Mouse (Mus musculus) mature B cell (primary cell): ENCODE data around the gene Evi2b.

Experiments
- in situ Hi-C: fragments of 300-500 bp; cut with MboI; formaldehyde crosslinking; loops from 2 replicates; pipeline ENCODE4 v1.14.3; 2019

Evi2b gene

GRCm38 (mm10) chr11:79521930-79522329, 1.6 kb downstream of the Evi2b start:
- in situ Hi-C loops, result no loop called here

GRCm38 (mm10) chr11:79520772-79521171, 2.8 kb downstream of the Evi2b start:
- in situ Hi-C loops, result no loop called here

- in situ Hi-C loops, result no loop called here
Measured at GRCm38 (mm10) chr11:79519878-79520291, 3.7 kb downstream of the Evi2b start.

GRCm38 (mm10) chr11:79519299-79519698, 4.3 kb downstream of the Evi2b start:
- in situ Hi-C loops, result no loop called here

- in situ Hi-C loops, result no loop called here
Measured at GRCm38 (mm10) chr11:79515798-79516197, 7.8 kb downstream of the Evi2b start.

- in situ Hi-C loops, result no loop called here
Measured at GRCm38 (mm10) chr11:79515331-79515730, 8.2 kb downstream of the Evi2b start.

- in situ Hi-C loops, result no loop called here
Measured at GRCm38 (mm10) chr11:79511970-79512369, 11.6 kb downstream of the Evi2b start.

- in situ Hi-C loops, result no loop called here
Measured at GRCm38 (mm10) chr11:79504506-79504905, 19.1 kb downstream of the Evi2b start.

- in situ Hi-C loops, result no loop called here
Measured at GRCm38 (mm10) chr11:79503845-79504244, 19.7 kb downstream of the Evi2b start, which contains the start of gene Omg. Gene Omg (minus strand): TSS chr11:79504084.

- in situ Hi-C loops, result no loop called here
Measured at GRCm38 (mm10) chr11:79502917-79503316, 20.6 kb downstream of the Evi2b start.

GRCm38 (mm10) chr11:79494976-79495800, 28.4 kb downstream of the Evi2b start:
- in situ Hi-C loops, result no loop called here

- in situ Hi-C loops, result no loop called here
Measured at GRCm38 (mm10) chr11:79484721-79485120, 38.8 kb downstream of the Evi2b start.

- in situ Hi-C loops, result no loop called here
Measured at GRCm38 (mm10) chr11:79483876-79484528, 39.6 kb downstream of the Evi2b start.

GRCm38 (mm10) chr11:79483392-79483791, 40.2 kb downstream of the Evi2b start:
- in situ Hi-C loops, result no loop called here

GRCm38 (mm10) chr11:79468097-79468496, 55.5 kb downstream of the Evi2b start:
- in situ Hi-C loops, result loop anchor here (25.0 kb wide), 1 partner anchor 469 kb away; no protein-coding TSS in a partner anchor
